Mouse (Mus musculus) spleen, postnatal 14 days (tissue): ENCODE measurements around the gene Fcrlb.
"Not testable (repeated sequence)": the region's sequence is repeated elsewhere in the genome, so short reads cannot be mapped to it uniquely, and the experiment has no call there.

ENCODE experiments used
- DNase-seq, 2 experiments: peaks; one replicate each; pipeline ENCODE4 v3.0.0; 2021 to 2022; ENCODE audit warnings: low spot score in 2 of 2

Fcrlb gene

DNA sequence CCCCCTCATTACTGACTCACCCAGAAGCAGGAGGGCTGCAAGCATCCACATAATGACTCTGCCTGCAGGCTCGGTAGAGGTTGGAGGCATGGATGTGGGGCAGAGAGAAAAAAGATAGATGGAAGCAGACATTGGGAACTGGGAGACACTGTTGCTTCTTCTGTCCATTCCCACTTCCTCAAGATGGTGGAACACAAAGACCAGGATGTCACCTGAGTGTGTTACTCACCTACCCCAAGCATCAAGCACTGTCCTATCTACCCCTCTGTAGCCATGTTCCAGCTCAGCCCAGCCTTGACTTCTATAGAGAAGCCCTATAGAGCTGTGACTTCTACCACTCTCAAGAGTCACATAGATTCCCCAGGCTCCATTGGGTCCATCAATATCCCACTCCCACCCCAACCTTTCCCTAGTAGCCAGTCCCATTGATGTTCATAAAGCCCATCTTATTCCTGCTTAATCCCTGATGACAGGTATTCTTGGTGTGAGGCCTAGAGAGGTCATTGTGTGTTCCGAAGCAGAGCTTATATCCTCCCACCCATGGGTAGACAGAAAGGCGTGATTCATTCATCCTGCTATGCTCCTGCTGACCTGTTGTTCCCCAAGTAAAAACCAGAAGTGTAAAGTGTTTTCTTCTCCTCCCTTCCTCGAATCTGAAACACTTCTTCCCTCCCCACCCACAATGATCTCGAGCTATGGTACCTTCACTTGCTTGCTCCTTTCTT, at the start of gene Fcrlb:
Gene Fcrlb, minus strand, starts transcription at position 51 of the 725 bp plus-strand sequence.
- DNase-seq: no peak

DNA sequence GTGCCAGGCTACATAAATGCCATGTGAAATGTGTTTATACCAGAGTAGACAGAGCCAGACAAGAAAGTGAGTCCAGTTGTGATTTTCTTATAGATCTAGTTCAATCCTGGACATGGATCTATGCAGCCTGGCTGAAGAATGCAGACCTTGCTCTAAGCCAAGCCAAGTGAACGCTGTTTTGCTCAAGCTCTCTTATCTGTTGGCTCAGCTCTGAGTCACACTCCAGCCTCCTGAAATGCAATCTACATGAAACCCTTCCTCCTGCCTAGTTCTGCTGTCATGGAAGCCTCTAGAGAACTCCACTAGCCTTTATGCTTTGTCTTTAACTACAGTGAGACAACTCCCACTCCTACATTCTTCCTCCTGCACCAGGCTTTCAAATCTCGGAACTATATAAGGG, 49.6 kb upstream of the Fcrlb start:
- DNase-seq: no peak

GRCm38 (mm10) chr1:170961101-170961500, 48.4 kb upstream of the Fcrlb start:
- no peak for DNase-seq

DNA sequence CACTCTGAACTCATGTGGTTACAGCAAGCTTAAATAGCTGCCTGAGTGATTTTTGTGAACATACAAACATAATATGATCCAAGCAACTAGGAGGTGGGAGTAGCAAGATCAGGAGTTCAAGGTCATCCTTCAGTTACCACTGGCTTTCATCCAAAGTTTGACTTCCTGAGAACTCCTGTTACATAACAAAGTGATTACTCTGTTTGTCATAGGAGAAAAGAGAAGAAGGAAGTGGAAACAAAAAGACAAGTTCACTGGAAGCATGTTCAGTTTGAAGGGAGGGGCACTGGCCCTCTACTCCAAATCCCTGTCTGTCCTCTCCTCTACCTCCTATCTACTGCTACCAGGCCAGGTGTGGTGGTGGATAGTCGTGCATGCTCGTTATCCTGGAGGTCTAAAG, 47.0 kb upstream of the Fcrlb start:
- no peak for DNase-seq

DNA sequence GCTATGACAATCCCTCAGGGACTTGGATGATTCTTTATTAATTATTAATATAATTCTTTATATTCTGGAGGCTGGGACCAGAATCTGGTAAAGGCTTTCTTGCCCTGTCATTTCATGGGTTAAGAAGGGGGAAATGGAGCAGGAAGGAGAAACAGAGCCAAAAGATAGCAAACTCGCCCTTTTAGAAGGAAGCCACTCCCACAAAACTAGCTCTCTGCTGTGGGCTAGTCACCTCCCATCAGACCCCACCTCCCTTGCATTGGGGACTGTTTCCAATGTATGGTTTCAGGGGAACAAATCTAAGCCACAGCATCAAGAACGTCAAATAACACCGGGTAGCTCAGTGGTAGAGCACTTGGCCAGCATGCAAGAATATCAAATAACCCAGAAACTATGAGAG, 45.5 kb upstream of the Fcrlb start:
- no peak for DNase-seq

DNA sequence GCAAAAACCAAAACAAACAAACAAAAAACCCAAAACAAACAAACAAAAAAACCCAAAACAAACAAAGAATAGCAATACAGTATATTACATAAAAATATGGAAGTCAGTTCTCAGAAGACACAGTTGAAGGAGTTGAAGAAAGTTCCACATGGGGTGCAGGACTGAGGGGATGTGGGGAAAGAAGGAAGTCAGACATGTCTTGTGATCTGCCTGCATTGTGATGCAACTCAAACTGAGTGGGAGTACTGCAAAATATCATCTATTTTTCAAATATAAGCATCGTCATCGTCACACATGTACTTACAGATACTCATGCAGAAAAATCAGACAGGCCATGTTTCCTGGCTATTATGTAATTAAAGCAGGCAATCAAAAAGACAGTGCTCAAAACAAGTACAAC, 40.5 kb upstream of the Fcrlb start:
- DNase-seq: no peak

DNA sequence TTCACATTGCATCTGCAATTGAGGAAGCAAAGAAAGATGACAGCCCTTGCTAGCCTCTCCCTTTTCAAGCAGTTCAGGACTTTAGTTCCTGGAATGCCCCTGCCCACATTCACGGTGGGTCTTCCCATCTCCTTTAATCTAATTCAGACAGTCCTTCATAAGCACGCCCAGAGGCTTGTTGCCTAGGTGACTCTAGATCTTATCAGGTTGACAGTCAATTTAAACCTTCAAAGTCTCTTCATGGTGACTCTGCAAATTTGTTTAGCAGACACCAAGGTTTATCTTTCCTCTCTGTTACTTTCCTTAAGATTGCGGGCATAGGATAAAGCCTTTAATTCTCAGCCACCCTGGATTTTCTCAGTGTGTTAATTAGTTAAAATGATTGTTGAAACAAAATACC, 38.0 kb upstream of the Fcrlb start:
- no peak for DNase-seq

- not testable (repeated sequence) for DNase-seq
These were observed 32.2 kb upstream of the Fcrlb start for GRCm38 (mm10) chr1:170944908-170945307.

- not testable (repeated sequence) for DNase-seq
These were observed 31.4 kb upstream of the Fcrlb start for GRCm38 (mm10) chr1:170944151-170944550.

DNA sequence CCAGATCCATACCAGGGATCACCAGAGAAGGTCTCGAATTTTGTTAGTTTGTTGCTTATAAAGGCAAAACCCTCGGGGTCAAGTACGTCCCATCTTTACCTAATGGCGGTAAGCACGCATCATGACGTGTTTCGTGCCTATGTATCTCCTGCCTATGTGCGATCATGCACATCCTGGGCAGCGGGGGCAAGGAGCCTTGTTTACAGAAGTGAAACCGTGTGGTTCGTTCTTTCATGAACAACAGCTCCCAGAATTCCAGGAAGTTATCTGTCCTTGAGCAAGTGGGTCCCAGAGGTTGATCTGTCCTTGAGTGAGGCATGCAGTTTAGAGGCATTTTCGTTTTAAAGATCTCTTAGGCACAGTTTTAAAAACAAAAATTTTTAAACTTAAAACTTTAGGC, 26.5 kb upstream of the Fcrlb start:
- DNase-seq: peak; percentile 17 to 32

DNA sequence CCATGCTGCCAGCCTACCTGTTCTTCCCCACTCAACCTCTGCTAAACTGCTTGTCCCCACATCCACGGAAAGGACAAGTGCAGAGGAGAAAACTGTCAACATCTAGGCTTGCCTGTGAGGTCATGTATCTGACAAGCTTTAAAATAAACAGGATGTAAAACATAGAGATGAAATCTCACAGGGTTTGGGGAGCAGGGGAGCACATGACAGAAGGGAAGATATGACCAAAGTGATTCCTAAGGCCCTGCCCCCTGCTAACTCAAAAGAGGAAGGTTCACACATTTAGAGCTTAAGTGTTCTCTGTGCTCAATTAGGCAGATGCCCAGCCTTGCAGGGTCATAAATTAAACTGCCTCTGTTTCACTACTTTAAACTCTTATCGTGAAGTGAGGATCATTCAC, 21.6 kb upstream of the Fcrlb start:
- DNase-seq: no peak

- DNase-seq: no peak
These were observed 21.2 kb upstream of the Fcrlb start for GRCm38 (mm10) chr1:170933940-170934339.

DNA sequence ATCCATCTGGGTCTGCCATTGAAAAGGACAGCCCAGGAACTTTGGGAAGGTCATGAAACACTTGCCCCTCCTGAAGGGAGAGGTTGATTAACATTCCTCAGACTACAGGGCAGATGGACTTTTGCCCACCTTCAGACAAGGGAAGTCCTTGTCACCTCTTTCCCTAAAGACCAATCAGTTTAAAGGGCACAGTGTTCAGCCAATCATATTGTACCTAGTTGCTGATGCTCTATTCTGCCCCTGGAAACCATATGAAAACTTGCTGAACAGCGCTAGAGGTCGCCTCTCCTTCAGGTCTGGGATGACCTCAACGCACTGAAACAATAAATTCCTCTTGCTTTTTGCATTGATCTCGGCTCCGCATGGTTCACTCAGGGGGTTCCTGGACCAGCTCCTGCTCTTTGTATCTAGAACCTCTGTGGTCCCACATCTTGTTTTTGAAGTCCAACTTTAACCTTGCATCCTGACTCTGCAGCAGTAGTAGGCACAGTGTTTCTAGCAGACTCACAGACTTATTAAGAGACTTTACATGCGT, 20.7 kb upstream of the Fcrlb start:
- DNase-seq: no peak

DNA sequence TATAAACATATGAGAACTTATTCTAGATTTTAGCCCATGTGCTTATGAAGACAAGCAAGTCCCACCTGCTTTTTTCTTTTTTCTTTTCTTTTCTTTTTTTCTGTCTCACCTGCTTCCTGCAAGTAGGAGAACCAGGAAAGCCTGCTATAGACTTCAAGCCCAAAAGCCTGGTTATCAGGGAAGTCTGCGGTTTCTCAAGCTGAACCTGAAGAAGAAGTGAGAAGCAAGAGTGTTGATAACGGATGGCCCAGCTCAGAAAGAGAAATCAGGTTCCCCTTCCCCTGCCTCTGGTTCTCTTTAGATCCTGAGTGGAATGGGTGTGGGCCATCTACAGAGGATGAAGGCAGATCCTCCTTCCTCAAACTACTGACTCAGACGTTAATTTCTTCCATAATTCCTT, 19.3 kb upstream of the Fcrlb start:
- DNase-seq: no peak

GRCm38 (mm10) chr1:170929245-170929644, 16.5 kb upstream of the Fcrlb start:
- DNase-seq: no peak

- DNase-seq: peak; percentile 28 to 29
These were observed 15.7 kb upstream of the Fcrlb start for GRCm38 (mm10) chr1:170928467-170928866.

- peak in 1 of 2 experiments; percentile 28 for DNase-seq
These were observed 14.6 kb upstream of the Fcrlb start, which contains the start of gene Fcrla for GRCm38 (mm10) chr1:170927378-170927777. Fcrla (minus strand) TSS chr1:170927583.

DNA sequence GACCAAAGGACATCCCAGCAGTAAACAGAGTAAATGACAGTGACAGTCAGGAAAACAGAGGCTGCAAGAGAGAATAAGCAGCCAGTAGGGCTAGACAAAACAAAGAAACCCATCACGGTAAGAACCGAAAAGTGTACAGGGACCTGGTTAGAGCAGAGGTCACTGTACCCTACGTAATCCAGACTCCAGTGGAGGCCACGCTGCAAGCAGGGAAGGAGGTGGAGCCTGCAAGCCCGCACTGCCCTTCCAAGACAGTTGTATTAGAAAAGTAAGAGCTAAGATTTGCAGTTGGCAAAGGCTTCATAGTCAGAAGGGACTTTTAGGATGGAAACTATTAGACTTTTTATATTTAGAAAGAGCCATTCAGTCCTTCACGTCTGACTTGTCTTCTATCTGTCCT, 14.2 kb upstream of the Fcrlb start:
- no peak for DNase-seq

DNA sequence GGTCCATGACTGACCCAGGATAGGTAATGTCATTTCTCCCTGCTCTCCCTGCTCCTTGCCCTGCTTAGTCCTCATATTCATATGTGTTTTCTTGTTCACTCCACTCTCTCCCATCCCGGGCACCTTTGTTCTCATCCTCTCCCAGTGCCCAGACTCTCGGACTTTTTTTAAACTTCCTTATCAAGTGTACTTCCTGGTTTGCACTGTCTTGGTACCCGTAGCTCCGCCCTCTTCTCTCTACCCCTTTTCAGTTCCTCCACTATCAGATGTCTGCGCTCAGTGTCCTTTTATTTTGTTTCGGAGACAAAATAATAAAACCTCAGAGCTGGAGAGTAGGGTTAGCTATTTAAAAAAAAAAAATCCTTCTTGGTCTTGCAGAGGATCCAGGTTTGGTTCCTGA, 11.7 kb upstream of the Fcrlb start:
- DNase-seq: no peak

GRCm38 (mm10) chr1:170919308-170919707, 6.6 kb upstream of the Fcrlb start:
- no peak for DNase-seq

DNA sequence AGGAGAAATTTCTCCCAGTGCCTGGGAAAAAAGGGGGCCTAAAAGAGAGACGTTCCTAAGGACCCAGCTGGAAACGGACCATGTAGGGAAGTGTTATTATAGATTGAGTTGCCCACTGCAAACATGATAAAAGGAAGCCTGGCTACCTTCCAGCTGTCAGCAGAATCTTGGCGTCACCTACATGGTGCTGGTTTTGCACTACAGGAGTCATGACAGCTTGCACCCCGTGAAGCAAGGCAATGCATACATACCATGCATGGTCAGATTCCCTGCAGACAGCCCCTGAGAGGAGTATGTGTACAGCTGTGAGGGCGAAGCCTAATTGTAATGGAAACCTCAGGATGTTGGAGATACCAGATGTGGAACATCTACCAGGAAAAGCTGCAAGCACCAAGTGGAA, 2.9 kb upstream of the Fcrlb start:
- no peak for DNase-seq

DNA sequence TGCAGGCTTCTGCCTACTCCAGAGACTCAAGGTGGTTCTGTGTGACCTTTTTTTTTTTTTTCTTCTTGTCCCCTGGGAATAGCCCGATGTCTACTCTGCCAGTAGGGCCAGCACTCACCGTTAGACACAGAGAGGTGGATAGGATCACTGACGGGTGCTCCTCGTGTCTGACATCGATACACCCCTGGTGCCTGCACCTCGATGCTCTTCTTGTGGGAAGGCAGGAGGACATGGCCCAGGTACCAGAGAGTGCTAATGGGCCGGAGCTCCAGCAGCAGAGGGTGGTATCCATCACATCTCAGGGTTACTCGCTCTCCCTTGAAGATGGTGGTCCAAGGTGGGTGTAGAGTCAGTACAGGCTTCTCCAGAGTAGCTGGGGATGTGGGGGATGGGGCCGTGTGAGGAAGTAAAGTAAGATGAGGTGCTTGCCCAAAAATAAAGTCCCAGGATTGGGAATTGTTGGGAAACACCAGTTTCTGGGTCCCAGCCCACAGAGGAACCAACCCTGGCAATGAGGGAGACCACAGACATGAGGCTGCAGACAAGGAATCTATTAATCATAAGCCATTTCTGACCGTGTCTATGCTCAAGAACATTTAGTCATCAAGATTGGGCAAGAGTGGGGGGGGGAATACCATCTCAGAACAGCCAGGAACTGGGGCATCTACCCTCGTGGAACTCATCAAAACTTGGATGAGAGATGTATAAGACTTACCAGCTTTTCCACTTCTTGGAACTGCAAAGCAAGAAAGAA, 657 bp downstream of the Fcrlb start:
- DNase-seq: no peak

DNA sequence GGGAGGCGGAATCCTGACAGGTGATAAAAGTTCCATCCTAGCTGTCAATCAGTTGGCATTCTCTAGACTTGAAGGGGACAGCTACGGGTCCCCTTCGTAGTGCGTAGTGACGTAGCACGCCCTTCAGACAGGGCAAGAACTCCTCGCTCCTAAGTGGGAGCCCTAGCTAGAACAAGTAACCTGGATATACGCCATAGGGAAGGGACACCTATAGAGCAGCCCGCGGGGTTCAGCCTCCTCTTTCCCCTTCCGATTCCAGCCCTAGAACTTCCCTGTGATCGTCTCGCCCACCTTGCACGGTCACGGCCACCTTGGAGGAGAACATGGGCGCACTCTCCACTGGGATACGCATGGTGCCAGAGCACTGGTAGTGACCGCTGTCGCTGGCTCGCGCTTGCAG, 4.4 kb downstream of the Fcrlb start:
- DNase-seq: no peak
